Mouse (Mus musculus) liver, embryonic 14.5 days (tissue): ENCODE data around the gene Olfr1344. TPM values are rescaled to one million over a fixed set of nuclear protein-coding genes. Genes with fewer than 3 reads are reported as not detected.
A peak's percentile ranks its signal among the peaks of the same experiment; 100 is the strongest.

Source experiments
- ATAC-seq: fragments of 200-750 bp; cut with Nextera tagmentation; 2 replicates; pipeline ENCODE4 v1.8.0; 2017; ENCODE audit warnings: moderate number of reproducible peaks, mild to moderate bottlenecking, moderate library complexity; ENCODE audit not compliant: insufficient read depth
- DNase-seq, 3 experiments: peaks; one replicate each; pipeline ENCODE4 v3.0.0-alpha.2; 2012 to 2013; ENCODE audit warnings: low read depth in 3 of 3, low spot score in 3 of 3
- H3K27ac ChIP-seq: fragments of 300-500 bp; sonication (generic); 2 replicates; pipeline ENCODE4 v1.5.1; 2014; ENCODE audit warnings: moderate library complexity, mild to moderate bottlenecking, control low read depth, inconsistent platforms
- H3K27me3 ChIP-seq: fragments of 300-500 bp; sonication (generic); 2 replicates; pipeline ENCODE4 v1.6.1; 2014; ENCODE audit warnings: mild to moderate bottlenecking, low read length, moderate library complexity; ENCODE audit not compliant: control insufficient read depth, insufficient read depth
- H3K36me3 ChIP-seq: fragments of 300-500 bp; sonication (generic); replicated peaks from 2 replicates; pipeline ENCODE4 v1.6.1; 2014; ENCODE audit warnings: low read depth; ENCODE audit not compliant: control insufficient read depth, insufficient read depth
- H3K4me1 ChIP-seq, 2 experiments: fragments of 200-500 bp in 1 of 2; fragments of 300-500 bp in 1 of 2; sonication (generic) in 1 of 2; replicated peaks; 2 replicates each; pipeline ENCODE4 v1.6.1; 2012 to 2014; ENCODE audit warnings: antibody characterized with exemption in 1 of 2, inconsistent platforms in 1 of 2, low read length in 1 of 2; ENCODE audit not compliant: control insufficient read depth in 2 of 2, insufficient read depth in 2 of 2
- H3K4me2 ChIP-seq: fragments of 300-500 bp; sonication (generic); 2 replicates; pipeline ENCODE4 v1.6.1; 2014; ENCODE audit warnings: low read depth, mild to moderate bottlenecking, control low read depth, moderate library complexity
- H3K4me3 ChIP-seq, 2 experiments: fragments of 200-500 bp in 1 of 2; fragments of 300-500 bp in 1 of 2; sonication (generic) in 1 of 2; 2 replicates each; pipeline ENCODE4 v1.5.1; 2012 to 2014; ENCODE audit warnings: low read depth in 2 of 2, low read length in 2 of 2, mild to moderate bottlenecking in 2 of 2, control low read depth in 1 of 2, inconsistent platforms in 1 of 2, moderate library complexity in 1 of 2; ENCODE audit not compliant: insufficient read depth in 1 of 2
- H3K9ac ChIP-seq: fragments of 300-500 bp; sonication (generic); replicated peaks from 2 replicates; pipeline ENCODE4 v1.6.1; 2014; ENCODE audit warnings: mild to moderate bottlenecking, control low read depth, moderate library complexity
- H3K9me3 ChIP-seq: fragments of 300-500 bp; sonication (generic); 2 replicates; pipeline ENCODE4 v1.6.1; 2016; ENCODE audit warnings: low read length, mixed read lengths; ENCODE audit not compliant: control insufficient read depth
- CTCF ChIP-seq: IDR thresholded peaks from 2 replicates; pipeline ENCODE4 v1.5.1; 2016; ENCODE audit warnings: antibody characterized with exemption, low read depth, control low read depth
- EP300 ChIP-seq: IDR thresholded peaks from 2 replicates; pipeline ENCODE4 v1.6.1; 2016; ENCODE audit warnings: antibody characterized with exemption, low read depth
- WGBS: fragments of 180-500 bp; shearing (Covaris S2); extraction: QIAGEN DNeasy Blood & Tissue Kit; methylation state at CpG from one replicate; pipeline ENCODE4 v1.1.7; 2014; ENCODE audit not compliant: insufficient replicate concordance; 5-methylcytosine and 5-hydroxymethylcytosine counted together
- polyA plus RNA-seq, 2 experiments: library from polyadenylated mRNA; depleted of rRNA in 1 of 2; stranded (reverse) in 1 of 2; unstranded in 1 of 2; fragments of >200 nt; fragmentation: Nextera tagmentation in 1 of 2; extraction: Ambion mirVana in 1 of 2; gene quantifications; 2 replicates each; pipeline versions ENCODE4 v1.2.1 to v1.2.3; 2012 to 2014

Olfr1344 gene
- polyA plus RNA-seq, 2 experiments: not detected

DNA sequence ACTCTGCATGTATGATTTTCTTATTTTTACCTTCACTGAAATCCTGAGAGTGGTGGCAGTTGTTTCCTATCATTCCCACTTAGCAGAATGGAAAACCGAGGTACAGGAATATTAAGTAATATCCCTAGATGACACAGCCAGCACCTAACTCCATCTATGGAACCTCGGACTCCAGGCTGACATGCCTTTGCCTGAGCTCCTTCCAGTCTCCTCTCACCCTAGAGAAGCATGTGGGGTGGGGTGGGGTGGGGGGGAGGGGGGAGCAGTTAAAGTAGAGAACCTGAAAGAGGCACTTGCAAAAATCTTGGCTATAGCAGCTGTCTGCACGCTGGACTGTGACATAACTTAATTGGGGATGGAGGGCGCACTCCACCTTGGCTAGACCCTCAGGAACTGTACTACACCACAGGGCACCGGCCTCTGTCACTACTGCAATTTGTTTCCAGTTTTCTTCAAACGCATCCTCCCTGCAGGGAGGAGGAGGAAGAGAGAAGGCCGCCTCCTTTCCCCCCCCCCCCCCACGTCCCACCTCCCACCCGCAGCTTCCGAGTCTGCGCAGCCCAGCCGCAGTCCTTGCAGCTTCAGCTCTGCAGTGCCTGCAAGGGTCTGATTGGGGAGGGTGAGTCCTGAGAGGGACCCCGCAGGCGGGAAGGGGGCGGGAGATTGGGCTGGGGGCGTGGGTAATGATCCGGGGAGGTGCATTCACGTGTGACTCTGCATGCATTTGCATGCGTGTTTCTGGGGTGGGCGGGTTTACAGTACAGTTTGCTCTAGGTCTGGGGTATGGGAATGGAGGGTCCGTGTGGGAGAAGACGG, 23.7 kb upstream of the Olfr1344 start:
- 12% methylated on average over 20 of the region's 22 CpGs for WGBS
- H3K27me3 ChIP-seq: no peaks in the 10 kb centered on the region
- no peaks in the 10 kb centered on the region for H3K9me3 ChIP-seq
- no peaks in the 10 kb centered on the region for H3K36me3 ChIP-seq
- no peak overlapping the region for H3K4me3 ChIP-seq
- no peak for DNase-seq
- H3K27ac ChIP-seq: no peak overlapping the region
- no peak overlapping the region for H3K9ac ChIP-seq
- H3K4me1 ChIP-seq: no peaks in the 10 kb centered on the region
- TF ChIP-seq CTCF (no peak), EP300 (no peak)
- no peak overlapping the region for H3K4me2 ChIP-seq
- ATAC-seq: no peak

DNA sequence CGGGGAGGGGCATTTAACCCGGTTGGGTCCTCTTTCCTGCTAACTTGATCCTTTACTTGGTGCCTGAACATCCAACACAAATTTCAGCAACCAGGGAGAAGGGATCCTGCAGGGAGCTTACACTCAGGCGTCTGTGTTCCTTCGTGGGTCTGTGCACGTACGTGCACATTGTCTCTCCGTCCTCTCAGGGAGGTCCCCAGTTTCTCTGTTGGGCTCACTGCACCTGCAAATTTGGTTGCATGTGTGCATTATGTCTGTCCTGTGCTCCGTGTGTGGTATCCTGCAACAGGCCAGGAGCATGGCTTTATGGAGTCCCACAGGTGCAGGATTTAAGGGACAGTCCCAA, 23.1 kb upstream of the Olfr1344 start:
- no peak overlapping the region for H3K27ac ChIP-seq
- no peaks in the 10 kb centered on the region for H3K36me3 ChIP-seq
- H3K9me3 ChIP-seq: no peaks in the 10 kb centered on the region
- no peak overlapping the region for H3K9ac ChIP-seq
- H3K4me2 ChIP-seq: no peak overlapping the region
- no peak overlapping the region for H3K4me3 ChIP-seq
- H3K4me1 ChIP-seq: no peaks in the 10 kb centered on the region
- no peak for DNase-seq
- WGBS: 17% methylated on average over 8 of the region's 8 CpGs
- H3K27me3 ChIP-seq: no peaks in the 10 kb centered on the region
- TF ChIP-seq CTCF: no peak
- TF ChIP-seq EP300: no peak
- ATAC-seq: no peak

DNA sequence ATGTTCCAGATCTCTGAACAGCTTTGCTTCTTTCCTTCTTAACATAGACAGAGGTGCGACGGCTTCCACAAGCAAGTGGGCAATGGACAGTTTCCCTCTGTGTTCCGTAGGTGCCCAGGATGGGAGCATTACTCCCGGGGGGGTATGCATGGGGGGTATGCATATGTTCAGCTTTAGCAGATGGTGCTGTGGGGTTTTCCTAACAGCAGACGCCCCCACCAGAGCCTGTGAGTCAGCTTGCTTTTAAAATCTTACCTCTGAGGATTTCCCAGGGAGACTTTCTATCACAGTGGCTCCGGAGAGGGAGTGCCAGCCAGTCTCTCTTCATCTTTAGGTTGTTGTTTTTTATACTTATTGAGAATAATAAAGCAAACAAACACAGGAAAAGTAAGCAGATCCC, 18.6 kb upstream of the Olfr1344 start:
- ATAC-seq (no peak), DNase-seq (no peak)
- WGBS: 56% methylated on average over 6 of the region's 6 CpGs
- TF ChIP-seq CTCF (no peak), EP300 (no peak)
- no peak overlapping the region for H3K9ac ChIP-seq
- no peaks in the 10 kb centered on the region for H3K4me1 ChIP-seq
- H3K4me2 ChIP-seq: no peak overlapping the region
- H3K27me3 ChIP-seq: no peaks in the 10 kb centered on the region
- no peaks in the 10 kb centered on the region for H3K36me3 ChIP-seq
- no peaks in the 10 kb centered on the region for H3K9me3 ChIP-seq
- H3K4me3 ChIP-seq: no peak overlapping the region
- no peak overlapping the region for H3K27ac ChIP-seq

DNA sequence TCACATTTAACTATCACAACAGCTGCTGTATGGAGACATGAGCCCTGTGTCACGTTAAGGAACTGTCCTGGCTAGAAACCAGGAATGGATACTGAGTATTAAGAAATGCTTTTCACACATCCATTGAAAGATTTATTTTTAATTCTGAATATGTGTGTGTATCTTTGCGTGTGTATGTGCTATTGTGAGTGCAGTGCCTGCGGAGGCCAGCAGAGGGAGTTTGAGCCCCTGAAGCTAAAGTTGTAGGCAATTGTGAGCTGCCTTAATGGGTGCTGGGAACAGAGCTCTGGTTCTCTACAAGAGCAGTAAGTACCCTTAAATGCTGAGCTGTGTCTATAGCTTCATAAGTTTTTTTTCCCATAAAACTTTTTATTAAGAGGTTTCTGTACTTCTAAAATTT, 9.1 kb upstream of the Olfr1344 start:
- WGBS: 61% methylated on average over 3 of the region's 3 CpGs
- no peaks in the 10 kb centered on the region for H3K36me3 ChIP-seq
- H3K9ac ChIP-seq: no peak overlapping the region
- no peaks in the 10 kb centered on the region for H3K4me1 ChIP-seq
- TF ChIP-seq CTCF (peak; percentile 35), EP300 (no peak)
- no peak overlapping the region for H3K4me3 ChIP-seq
- H3K27me3 ChIP-seq: no peaks in the 10 kb centered on the region
- ATAC-seq: no peak
- H3K4me2 ChIP-seq: no peak overlapping the region
- no peak for DNase-seq
- H3K27ac ChIP-seq: no peak overlapping the region
- H3K9me3 ChIP-seq: no peaks in the 10 kb centered on the region; the same call in 1 of the 2 replicates

DNA sequence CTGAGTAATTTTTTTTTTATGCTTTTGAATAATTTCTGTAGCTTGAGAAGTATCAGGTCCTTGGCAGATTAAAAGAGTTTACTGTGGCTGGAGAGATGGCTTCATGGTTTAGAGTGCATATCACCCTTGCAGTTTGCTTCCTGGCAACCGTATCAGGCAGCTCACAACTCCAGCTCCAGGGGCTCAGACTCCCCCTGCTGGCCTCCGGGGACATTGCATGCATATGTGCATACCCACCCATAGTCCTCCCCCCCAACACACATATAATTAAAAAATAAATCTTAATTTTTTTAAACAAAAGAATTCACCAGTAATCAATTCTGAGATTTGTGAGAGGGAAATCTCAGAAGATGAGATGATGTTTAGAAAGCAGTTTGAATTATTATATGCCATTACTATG, 8.1 kb upstream of the Olfr1344 start:
- Histone ChIP-seq H3K4me2 (no peak overlapping the region), H3K4me1 (no peaks in the 10 kb centered on the region), H3K4me3 (no peak overlapping the region), H3K36me3 (no peaks in the 10 kb centered on the region), H3K9me3 (no peaks in the 10 kb centered on the region; the same call in 1 of the 2 replicates), H3K27me3 (no peaks in the 10 kb centered on the region), H3K27ac (no peak overlapping the region), H3K9ac (no peak overlapping the region)
- ATAC-seq (no peak), DNase-seq (peak in 2 of 3 experiments; percentile 2 to 9)
- TF ChIP-seq EP300 (no peak), CTCF (peak; percentile 80)
- WGBS: 22% methylated on average over 2 of the region's 2 CpGs
